Mouse (Mus musculus) ES-E14 (cell line): ENCODE measurements at regions not wholly inside any gene's neighbourhood (a gene's known extent, or its start where the extent isn't known, plus 50 kb on each side); places are given as distances from the start of the nearest gene placed in this dataset.

Experiments
- CHD2 ChIP-seq: IDR thresholded peaks from 2 replicates; pipeline ENCODE4 v1.6.1; 2014; ENCODE audit warnings: mild to moderate bottlenecking, low read depth, low read length, inconsistent platforms
- HCFC1 ChIP-seq: IDR thresholded peaks from 2 replicates; pipeline ENCODE4 v1.6.1; 2012; ENCODE audit warnings: low read length, inconsistent platforms, borderline replicate concordance; ENCODE audit not compliant: insufficient read depth
- MAFK ChIP-seq: IDR thresholded peaks from 2 replicates; pipeline ENCODE4 v1.6.1; 2014; ENCODE audit warnings: mild to moderate bottlenecking, low read depth, low read length, inconsistent platforms; ENCODE audit not compliant: insufficient read depth
- ZC3H11A ChIP-seq: IDR thresholded peaks from 2 replicates; pipeline ENCODE4 v1.6.1; 2012; ENCODE audit warnings: low read depth, mild to moderate bottlenecking, inconsistent platforms, low read length, borderline replicate concordance
- ZNF384 ChIP-seq: IDR thresholded peaks from 2 replicates; pipeline ENCODE4 v1.6.1; 2012; ENCODE audit warnings: low read depth, low read length, inconsistent platforms

DNA sequence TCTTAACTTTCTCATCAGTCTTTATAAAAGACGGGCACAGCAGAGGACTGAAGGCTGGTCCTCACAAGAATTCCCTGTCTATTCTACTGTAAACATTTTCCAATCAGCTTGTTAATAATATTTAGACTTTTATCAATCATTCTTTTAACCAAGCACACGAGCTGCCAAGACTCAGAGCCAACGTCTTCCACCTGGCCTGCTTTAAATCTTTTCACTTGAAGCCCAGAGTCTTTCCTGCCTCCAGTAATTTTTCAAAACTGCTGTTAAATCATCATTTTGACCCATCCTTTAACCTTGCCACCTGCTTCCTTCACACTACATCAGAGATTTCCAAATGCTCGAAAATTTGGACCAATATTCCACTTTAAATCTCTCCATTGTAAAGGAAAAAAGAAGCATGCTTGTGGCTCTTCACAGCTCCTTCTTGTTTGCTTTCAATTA, 451.7 kb upstream of the Pdcd1 start:
- TF ChIP-seq HCFC1 (no peak), ZC3H11A (no peak), CHD2 (no peak), MAFK (no peak), ZNF384 (no peak)
